In the genomic region with DNA sequence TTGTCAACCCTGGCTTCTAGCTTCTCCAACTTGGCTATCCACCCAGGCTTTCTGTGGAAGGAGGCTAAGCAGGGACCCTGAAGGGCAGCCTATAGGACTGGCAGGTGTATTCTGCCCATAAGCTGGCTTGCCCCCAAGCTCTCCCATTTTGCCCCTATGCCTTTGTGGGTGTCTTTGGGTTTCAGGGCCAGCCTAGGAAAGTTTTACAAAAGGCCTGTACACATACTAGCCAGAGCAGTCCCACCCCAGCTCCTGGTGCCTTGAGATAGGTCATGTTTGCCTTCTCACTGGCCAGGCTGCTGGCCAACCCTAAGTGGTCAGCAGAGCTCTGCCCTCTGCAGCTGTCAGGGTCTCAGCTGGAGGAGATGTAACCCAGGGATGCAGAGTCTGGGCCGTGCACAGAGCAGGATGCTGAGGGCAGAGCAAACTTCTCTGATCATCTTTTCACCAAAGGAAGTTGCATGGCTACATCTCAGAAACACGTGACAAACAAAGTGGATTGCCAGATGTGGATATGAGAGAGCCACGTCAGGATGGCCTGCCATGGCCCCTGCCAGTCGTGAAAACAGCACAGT, we compare ENCODE assay signal across 1 mouse cellular context.
TF ChIP-seq lines count a peak whose summit lies in the region.

No protein-coding gene starts in this region.

TF ChIP-seq in CH12.LX, 34 proteins besides CTCF, POLR2A, EP300 and RAD21:
- TF ChIP-seq UBTF (IDR thresholded peaks at IDR 0.05; ENCODE audit: low read depth, low read length) (no peak), USF2 (conservative IDR thresholded peaks at IDR 0.05; ENCODE audit: low read depth, low read length) (no peak), ETS1 (conservative IDR thresholded peaks at IDR 0.05; ENCODE audit: low read depth, low read length) (no peak), NRF1 (IDR thresholded peaks at IDR 0.05; ENCODE audit: low read depth, low read length) (no peak), ZC3H11A (IDR thresholded peaks at IDR 0.05; ENCODE audit: low read depth, low read length) (no peak), SIN3A (IDR thresholded peaks at IDR 0.05; ENCODE audit: low read length) (no peak), CHD2 (IDR thresholded peaks at IDR 0.05; ENCODE audit: low read length) (no peak), POLR2AphosphoS2 (IDR thresholded peaks at IDR 0.05; ENCODE audit: low read depth, low read length) (no peak), HCFC1 (IDR thresholded peaks at IDR 0.05; ENCODE audit: low read depth, low read length) (no peak), KAT2A (IDR thresholded peaks at IDR 0.05; ENCODE audit: insufficient replicate concordance, low read length) (no peak), NELFE (IDR thresholded peaks at IDR 0.05; ENCODE audit: low read depth, low read length) (no peak)
TF ChIP-seq in CH12.LX: peak in this region for 0.
